Mouse (Mus musculus) retina, embryonic 14.5 days (tissue): ENCODE measurements around the gene Tcf20.
A peak's percentile ranks its signal among the peaks of the same experiment; 100 is the strongest.

ENCODE experiments used
- DNase-seq: peaks from one replicate; pipeline ENCODE4 v3.0.0-alpha.2; 2015; ENCODE audit warnings: low spot score

The Tcf20 gene

GRCm38 (mm10) chr15:82987732-82988112 lies at the start of gene Tcf20:
Tcf20 (minus strand) TSS chr15:82987872.
- DNase-seq = peak; percentile 90

- DNase-seq = no peak
These were observed 49.3 kb upstream of the Tcf20 start for GRCm38 (mm10) chr15:83036900-83037519.

- no peak for DNase-seq
These were observed 48.4 kb upstream of the Tcf20 start for GRCm38 (mm10) chr15:83036089-83036488.

GRCm38 (mm10) chr15:83034275-83034977 lies 46.8 kb upstream of the Tcf20 start:
- DNase-seq = peak; percentile 65

- peak; percentile 43 for DNase-seq
These were observed 45.4 kb upstream of the Tcf20 start, which contains the start of gene Nfam1 for GRCm38 (mm10) chr15:83032981-83033541. Nfam1 (minus strand) TSS chr15:83033306.

GRCm38 (mm10) chr15:83030884-83031283 lies 43.2 kb upstream of the Tcf20 start:
- no peak for DNase-seq

- no peak for DNase-seq
These were observed 42.4 kb upstream of the Tcf20 start for GRCm38 (mm10) chr15:83029725-83030718.

- DNase-seq = no peak
These were observed 38.5 kb upstream of the Tcf20 start for GRCm38 (mm10) chr15:83026129-83026528.

- DNase-seq = no peak
These were observed 37.5 kb upstream of the Tcf20 start for GRCm38 (mm10) chr15:83025041-83025760.

- no peak for DNase-seq
These were observed 35.3 kb upstream of the Tcf20 start for GRCm38 (mm10) chr15:83022947-83023346.

GRCm38 (mm10) chr15:83010990-83011664 lies 23.5 kb upstream of the Tcf20 start:
- DNase-seq = peak; percentile 76

- DNase-seq = no peak
These were observed 22.8 kb upstream of the Tcf20 start for GRCm38 (mm10) chr15:83010423-83010822.

GRCm38 (mm10) chr15:83009532-83009931 lies 21.9 kb upstream of the Tcf20 start:
- no peak for DNase-seq

GRCm38 (mm10) chr15:83008761-83009423 lies 21.2 kb upstream of the Tcf20 start:
- no peak for DNase-seq

GRCm38 (mm10) chr15:83007346-83007920 lies 19.8 kb upstream of the Tcf20 start:
- DNase-seq = no peak

GRCm38 (mm10) chr15:83002665-83003548 lies 15.2 kb upstream of the Tcf20 start:
- peak; percentile 73 for DNase-seq

GRCm38 (mm10) chr15:82998811-82999221 lies 11.1 kb upstream of the Tcf20 start:
- DNase-seq = no peak

- no peak for DNase-seq
These were observed 8.8 kb upstream of the Tcf20 start for GRCm38 (mm10) chr15:82996431-82996830.

- no peak for DNase-seq
These were observed 7.6 kb upstream of the Tcf20 start for GRCm38 (mm10) chr15:82995239-82995638.
